Comparison of ENCODE assay signal across 7 mouse cellular contexts in the genomic region with DNA sequence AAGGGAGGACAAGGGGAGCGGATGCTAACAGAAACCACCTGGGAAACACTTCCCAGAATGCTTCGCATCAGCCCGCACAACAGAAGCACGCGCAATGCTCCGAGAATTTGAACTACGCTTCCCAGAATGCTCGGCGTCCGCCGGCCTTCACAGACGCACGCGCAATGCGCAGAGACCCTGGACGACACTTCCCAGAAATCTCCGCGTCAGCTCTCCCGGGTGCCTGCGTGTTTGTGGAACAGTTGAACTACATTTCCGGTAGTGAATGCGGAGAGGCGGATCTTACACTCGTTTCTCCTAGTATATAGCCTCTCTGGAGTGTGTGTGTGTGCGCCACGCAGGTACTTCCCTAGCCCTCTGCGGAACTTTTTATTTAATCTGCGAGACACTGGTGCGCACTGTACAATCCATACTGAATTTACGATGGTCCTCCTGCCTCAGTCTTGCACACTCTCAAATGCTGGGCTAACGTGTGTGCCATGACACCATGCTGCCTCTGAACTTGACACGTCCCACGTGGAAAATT. TPM values are rescaled to one million over a fixed set of nuclear protein-coding genes. Genes with fewer than 3 reads are reported as not detected.
A peak's percentile ranks its signal among the peaks of the same experiment; 100 is the strongest.
DNase-seq lines count a peak whose midpoint lies in the region; ATAC-seq lines count a peak whose summit lies in the region.

Zfp94 (minus strand) TSS at position 100 of the 526 bp plus-strand sequence.

- H3K36me3 ChIP-seq in embryonic facial prominence, embryonic 11.5 days (replicated peaks; ENCODE audit: control insufficient read depth, insufficient read depth, low read depth, low read length) = no peaks in the 10 kb centered on the region
- peaks cover 17% of the 10 kb centered on the region for H3K36me3 ChIP-seq in limb, embryonic 10.5 days
- H3K36me3 ChIP-seq in midbrain, embryonic 13.5 days = peaks cover 19% of the 10 kb centered on the region

- no peaks in the 10 kb centered on the region for H3K9me3 ChIP-seq in embryonic facial prominence, embryonic 11.5 days (replicated peaks; ENCODE audit: control insufficient read depth, low read length)
- H3K9me3 ChIP-seq in limb, embryonic 10.5 days (replicated peaks) = no peaks in the 10 kb centered on the region
- H3K9me3 ChIP-seq in midbrain, embryonic 13.5 days = no peaks in the 10 kb centered on the region

- WGBS in embryonic facial prominence, embryonic 11.5 days = 2% methylated on average over 33 of the region's 33 CpGs
- 1% methylated on average over 33 of the region's 33 CpGs for WGBS in limb, embryonic 10.5 days
- 1% methylated on average over 33 of the region's 33 CpGs for WGBS in midbrain, embryonic 13.5 days

- H3K4me2 ChIP-seq in embryonic facial prominence, embryonic 11.5 days (ENCODE audit: low read depth, low read length) = peak within 1 kb of the TSS; percentile 66
- H3K4me2 ChIP-seq in midbrain, embryonic 13.5 days (replicated peaks) = peak within 1 kb of the TSS; percentile 80

- peak; percentile 96 for DNase-seq in adrenal gland, postnatal 14 days
- DNase-seq in embryonic facial prominence, embryonic 11.5 days (ENCODE audit: low spot score) = peak; percentile 98
- DNase-seq in kidney, adult 11 months = peak; percentile 96
- peak; percentile 93 for DNase-seq in limb, embryonic 10.5 days (ENCODE audit: low spot score)
- DNase-seq in spleen, adult 12 weeks (ENCODE audit: low spot score) = peak; percentile 79

- peak; percentile 88 for ATAC-seq in embryonic facial prominence, embryonic 11.5 days (replicated peaks; ENCODE audit: insufficient number of reproducible peaks, low FRiP score, low TSS enrichment, low read depth)
- peak; percentile 93 for ATAC-seq in granulocyte monocyte progenitor cell, adult 5-6 weeks (replicated peaks; ENCODE audit: poor library complexity, severe bottlenecking)
- ATAC-seq in midbrain, embryonic 13.5 days = peak; percentile 94

- 0 out of 2 replicates have a peak within 1 kb of the TSS, but pooled peaks have one; percentile 35 for H3K27ac ChIP-seq in embryonic facial prominence, embryonic 11.5 days (replicated peaks; ENCODE audit: low read depth, low read length)
- peak within 1 kb of the TSS; percentile 90 for H3K27ac ChIP-seq in limb, embryonic 10.5 days
- peak within 1 kb of the TSS; percentile 82 for H3K27ac ChIP-seq in midbrain, embryonic 13.5 days

- H3K4me3 ChIP-seq in embryonic facial prominence, embryonic 11.5 days (ENCODE audit: low read depth, low read length) = peak within 1 kb of the TSS; percentile 49
- H3K4me3 ChIP-seq in limb, embryonic 10.5 days = peak within 1 kb of the TSS; percentile 65
- peak within 1 kb of the TSS; percentile 70 for H3K4me3 ChIP-seq in midbrain, embryonic 13.5 days (replicated peaks)

- H3K9ac ChIP-seq in embryonic facial prominence, embryonic 11.5 days (replicated peaks; ENCODE audit: low read length) = peak within 1 kb of the TSS; percentile 79
- peak within 1 kb of the TSS; percentile 86 for H3K9ac ChIP-seq in midbrain, embryonic 13.5 days (replicated peaks)

- H3K4me1 ChIP-seq in embryonic facial prominence, embryonic 11.5 days (ENCODE audit: control insufficient read depth, insufficient read depth, low read length) = no peaks in the 10 kb centered on the region
- H3K4me1 ChIP-seq in limb, embryonic 10.5 days = peaks cover 8% of the 10 kb centered on the region; the same call in 1 of the 2 replicates
- peaks cover 10% of the 10 kb centered on the region for H3K4me1 ChIP-seq in midbrain, embryonic 13.5 days (replicated peaks)

- no peaks in the 10 kb centered on the region for H3K27me3 ChIP-seq in embryonic facial prominence, embryonic 11.5 days (ENCODE audit: control insufficient read depth, insufficient read depth, low read length)
- no peaks in the 10 kb centered on the region for H3K27me3 ChIP-seq in limb, embryonic 10.5 days (ENCODE audit: low read depth, poor library complexity, severe bottlenecking)
- 0 out of 2 replicates have a peak, but pooled peaks cover 6% of the 10 kb centered on the region for H3K27me3 ChIP-seq in midbrain, embryonic 13.5 days

RNA-seq across cellular contexts. Expression of gene Zfp94, which starts in this region (rescaled TPM):
- total RNA-seq in adrenal gland, postnatal 14 days (2021) = 3.8 and 5.4 TPM in 2 replicates
- polyA plus RNA-seq in embryonic facial prominence, embryonic 11.5 days (2014; fragmentation: Nextera tagmentation; extraction: Ambion mirVana) = 10.7 and 15.2 TPM in 2 replicates
- 5.8 and 6.0 TPM in 2 replicates for total RNA-seq in granulocyte monocyte progenitor cell, adult 5-6 weeks (2014; fragmentation: Nextera tagmentation)
- 2.0 and 3.4 TPM in 2 replicates for total RNA-seq in granulocyte monocyte progenitor cell, adult 5-6 weeks (2017)
- polyA plus RNA-seq in limb, embryonic 10.5 days (2016; fragmentation: Nextera tagmentation; extraction: Ambion mirVana) = 12.1 and 15.9 TPM in 2 replicates
- polyA plus RNA-seq in midbrain, embryonic 13.5 days (2015; fragmentation: Nextera tagmentation; extraction: Ambion mirVana) = 19.4 and 22.0 TPM in 2 replicates

Comparison
In these comparisons a context has a peak if more than half of its experiments do, and no peak if none do; other contexts are left out.
1. Peak in every context shown above with its lines: DNase-seq, ATAC-seq, H3K4me3 ChIP-seq and H3K27ac ChIP-seq.
2. H3K27ac ChIP-seq: peak in every context shown above with its lines; median percentile 90 in limb, embryonic 10.5 days; 82 in midbrain, embryonic 13.5 days; 35 in embryonic facial prominence, embryonic 11.5 days.